Mouse (Mus musculus) myocyte (in vitro differentiated cells): ENCODE data around the gene Rcor2.

ENCODE experiments used
- E2F4 ChIP-seq: IDR thresholded peaks from one replicate; pipeline ENCODE4 v1.6.1; 2011; ENCODE audit warnings: mild to moderate bottlenecking, control low read depth, moderate library complexity; ENCODE audit not compliant: insufficient read depth
- MAX ChIP-seq: IDR thresholded peaks from one replicate; pipeline ENCODE4 v1.6.1; 2011; ENCODE audit warnings: low read depth, mild to moderate bottlenecking, control low read depth
- POLR2A ChIP-seq: IDR thresholded peaks from one replicate; pipeline ENCODE4 v1.6.1; 2011; ENCODE audit warnings: low read depth, mild to moderate bottlenecking, control low read depth, moderate library complexity; ENCODE audit not compliant: insufficient read length
- POLR2AphosphoS2 ChIP-seq: IDR thresholded peaks from one replicate; pipeline ENCODE4 v1.6.1; 2011; ENCODE audit warnings: low read depth, control low read depth; ENCODE audit not compliant: insufficient read length
- REST ChIP-seq: IDR thresholded peaks from one replicate; pipeline ENCODE4 v1.6.1; 2011; ENCODE audit warnings: mild to moderate bottlenecking, control low read depth, moderate library complexity; ENCODE audit not compliant: insufficient read depth, insufficient read length
- TCF12 ChIP-seq: IDR thresholded peaks from one replicate; pipeline ENCODE4 v1.6.1; 2011; ENCODE audit warnings: mild to moderate bottlenecking, control low read depth; ENCODE audit not compliant: poor library complexity, insufficient read depth, severe bottlenecking
- USF1 ChIP-seq: IDR thresholded peaks from one replicate; pipeline ENCODE4 v1.6.1; 2011; ENCODE audit warnings: low read depth, mild to moderate bottlenecking, control low read depth, moderate library complexity

DNA sequence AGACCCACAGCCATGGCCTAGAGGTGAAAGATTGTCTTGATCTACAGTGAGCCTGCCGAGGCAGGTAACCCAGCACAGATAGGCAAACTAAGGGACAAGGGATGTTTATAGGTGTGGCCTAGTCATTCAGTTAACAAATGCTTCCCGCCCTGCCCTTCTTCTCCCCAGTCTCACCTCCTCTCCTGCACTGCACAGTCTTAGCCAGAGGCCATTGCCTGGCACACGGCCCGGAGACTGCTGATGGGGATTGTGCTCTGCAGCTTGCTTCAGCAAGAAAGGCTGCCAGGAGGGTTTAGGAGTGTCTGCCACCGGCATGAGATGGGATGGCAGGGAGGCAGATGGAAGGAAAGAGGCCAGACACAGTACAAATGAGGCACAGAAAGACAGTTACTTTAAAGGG is 9.2 kb upstream of the Rcor2 start:
- TF ChIP-seq POLR2A (no peak), REST (no peak), MAX (no peak), POLR2AphosphoS2 (no peak), TCF12 (no peak), E2F4 (no peak), USF1 (no peak)
